Mouse (Mus musculus) adipocyte (in vitro differentiated cells): ENCODE measurements around the gene Cwc25.
A peak's percentile ranks its signal among the peaks of the same experiment; 100 is the strongest.

Source experiments
- DNase-seq: peaks from one replicate; pipeline ENCODE4 v3.0.0-alpha.2; 2016; ENCODE audit warnings: low spot score

Gene Cwc25

GRCm38 (mm10) chr11:97766154-97766881, at the start of gene Cwc25:
Gene Cwc25 (minus strand): TSS chr11:97766556.
- DNase-seq = peak; percentile 98

DNA sequence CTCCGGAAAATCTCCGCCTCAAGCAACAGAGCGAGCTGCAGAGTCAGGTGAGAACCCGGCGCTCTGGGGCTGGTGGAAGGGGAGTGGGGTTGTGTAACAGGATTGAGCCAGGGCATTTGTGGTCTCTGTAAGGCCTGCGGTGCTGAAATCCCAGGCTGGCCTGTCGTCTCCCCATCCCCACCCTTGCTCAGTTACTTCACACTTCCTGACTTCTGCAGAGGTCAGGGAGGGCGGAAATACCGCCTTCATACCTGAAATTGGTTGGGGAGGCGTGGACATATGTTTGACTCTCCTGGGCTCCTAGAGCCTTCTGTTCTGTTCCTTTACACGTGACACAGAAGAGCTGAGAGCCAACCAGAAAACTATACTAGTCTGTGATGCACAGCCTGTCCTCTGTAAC, 49.4 kb upstream of the Cwc25 start:
- DNase-seq = no peak

DNA sequence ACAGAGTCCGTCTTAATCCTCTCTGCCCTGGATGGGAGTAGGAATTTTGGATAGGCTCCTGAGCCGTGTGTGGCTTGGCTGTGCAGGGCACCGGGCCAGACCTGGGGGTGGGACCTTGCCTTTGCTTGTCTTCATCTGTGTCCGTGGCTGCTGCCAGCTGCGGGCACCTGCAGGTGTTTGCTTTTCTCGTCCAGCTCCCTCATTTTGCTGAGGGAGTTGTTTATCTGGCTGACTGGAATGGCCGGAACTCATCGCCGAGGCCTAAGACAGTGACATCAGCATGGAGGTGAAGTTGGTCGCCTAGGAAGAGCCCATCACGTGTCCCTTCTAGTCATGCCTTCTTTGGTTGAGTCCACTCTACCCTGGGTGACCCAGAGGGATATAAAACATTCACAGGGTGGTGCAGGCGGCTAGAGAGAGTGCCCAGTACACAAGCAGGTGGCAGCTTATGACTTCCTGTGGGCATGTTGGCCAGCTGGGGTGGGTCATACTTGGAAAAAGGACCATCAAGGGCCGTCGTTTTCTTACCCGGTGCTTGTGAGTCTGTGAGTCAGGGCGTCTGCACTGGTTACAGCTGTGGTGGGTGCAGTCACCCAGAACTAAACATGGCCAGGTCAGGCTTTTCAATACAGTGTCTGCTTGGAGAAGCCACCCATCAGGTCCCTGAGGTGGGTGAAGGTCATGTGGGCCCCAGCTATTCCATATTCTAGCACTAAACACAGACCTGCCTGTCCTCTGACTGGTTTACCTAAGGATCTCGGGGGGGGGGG, 47.6 kb upstream of the Cwc25 start:
- no peak for DNase-seq

DNA sequence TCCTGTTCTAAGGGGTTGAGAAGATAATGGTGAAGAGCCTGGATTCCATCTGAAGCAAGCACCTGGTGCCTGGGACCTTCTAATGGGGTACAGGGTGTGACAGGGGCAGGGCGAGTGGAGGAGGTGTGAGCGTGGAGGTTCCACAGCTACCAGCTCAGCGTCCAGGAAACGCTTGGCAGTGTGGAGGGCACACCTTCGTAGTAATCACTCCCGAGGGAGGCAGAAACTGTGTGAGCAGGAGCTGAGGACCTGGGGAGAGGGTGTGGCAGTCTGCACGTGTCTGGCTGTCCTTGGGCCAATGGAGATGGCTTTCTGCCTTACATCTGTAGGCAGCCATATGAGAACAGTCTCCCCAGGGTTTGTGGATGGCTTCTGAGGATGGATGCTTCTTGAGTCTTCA, 46.7 kb upstream of the Cwc25 start:
- DNase-seq = no peak

DNA sequence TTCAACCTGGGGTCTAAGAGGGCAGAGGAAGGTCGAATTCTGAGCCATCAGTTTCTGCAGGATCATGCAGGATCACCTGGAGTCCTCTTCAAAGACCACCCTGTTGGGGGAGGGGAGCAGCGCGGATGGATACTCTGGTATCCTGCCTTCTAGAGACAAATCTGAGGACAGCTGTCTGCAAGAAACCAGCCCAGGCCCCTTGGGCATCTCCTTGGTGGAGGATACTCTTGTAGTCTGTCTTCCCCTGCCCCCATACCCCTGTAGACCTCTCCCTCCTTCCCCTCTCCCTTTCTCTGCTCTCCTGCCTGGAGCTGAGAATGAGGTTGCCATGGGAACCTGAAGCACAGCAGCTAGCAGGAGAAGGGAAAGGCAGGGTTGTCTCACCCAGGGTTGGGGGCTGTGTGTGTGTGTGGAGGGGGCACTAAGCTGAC, 46.1 kb upstream of the Cwc25 start:
- no peak for DNase-seq

DNA sequence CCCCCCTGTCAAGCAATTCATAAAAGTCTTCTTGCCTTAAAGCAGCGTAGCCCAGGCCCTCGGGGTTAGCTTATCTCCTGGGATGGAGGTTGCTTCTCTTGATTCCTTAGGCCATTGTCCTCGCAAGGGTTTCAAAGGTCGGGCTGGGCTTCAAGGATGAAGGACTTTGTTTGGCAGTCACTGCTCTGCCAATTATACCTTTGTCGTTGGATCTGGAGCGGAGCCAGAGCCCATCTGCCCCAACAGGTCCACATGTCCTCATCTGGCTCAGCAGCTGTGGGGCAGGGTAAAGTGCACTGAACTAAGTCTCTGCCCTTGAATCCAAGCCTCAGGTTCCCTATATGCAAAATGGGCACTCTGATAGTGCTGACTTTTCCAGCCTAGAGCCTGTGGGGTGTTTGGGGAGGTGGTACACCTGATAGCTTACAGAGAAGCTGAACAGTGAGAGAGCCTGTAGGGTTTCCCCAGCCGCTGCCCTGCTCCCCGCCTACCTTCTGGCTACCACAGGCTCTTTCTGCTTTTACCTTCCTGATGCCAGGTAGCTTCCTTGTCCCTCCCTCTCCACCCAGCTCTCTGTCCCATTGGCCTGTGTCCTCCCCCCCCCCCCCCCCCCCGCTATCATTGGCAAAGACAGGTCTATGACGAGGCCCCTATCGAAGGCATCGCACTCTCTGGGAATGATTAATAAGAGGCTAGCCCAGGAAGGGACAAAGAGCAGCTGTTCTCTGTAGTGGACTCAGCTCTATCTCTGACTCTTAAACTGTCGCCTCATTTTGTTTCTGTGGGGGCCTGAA, 45.4 kb upstream of the Cwc25 start:
- no peak for DNase-seq

GRCm38 (mm10) chr11:97810970-97811369, 44.6 kb upstream of the Cwc25 start:
- no peak for DNase-seq

DNA sequence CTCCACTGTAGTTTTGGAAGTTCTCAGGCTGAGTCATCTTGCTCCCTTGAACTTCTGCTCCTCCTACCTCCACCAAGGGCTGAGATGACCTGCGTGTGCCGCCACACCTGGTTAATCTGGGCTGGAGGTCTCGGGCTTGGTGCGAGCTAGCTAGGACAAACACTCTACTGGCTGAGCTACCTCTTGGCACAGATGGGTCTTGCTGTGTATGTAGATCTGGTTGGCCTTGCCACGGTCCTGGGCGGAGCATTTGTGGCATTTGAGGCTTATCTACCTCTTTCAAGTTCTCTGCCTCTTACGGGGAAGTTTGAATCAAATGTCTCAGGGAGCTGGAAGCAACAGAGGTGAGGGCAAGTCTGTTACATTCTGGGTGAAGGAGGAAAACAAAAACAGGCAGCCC, 44.0 kb upstream of the Cwc25 start:
- DNase-seq = no peak

DNA sequence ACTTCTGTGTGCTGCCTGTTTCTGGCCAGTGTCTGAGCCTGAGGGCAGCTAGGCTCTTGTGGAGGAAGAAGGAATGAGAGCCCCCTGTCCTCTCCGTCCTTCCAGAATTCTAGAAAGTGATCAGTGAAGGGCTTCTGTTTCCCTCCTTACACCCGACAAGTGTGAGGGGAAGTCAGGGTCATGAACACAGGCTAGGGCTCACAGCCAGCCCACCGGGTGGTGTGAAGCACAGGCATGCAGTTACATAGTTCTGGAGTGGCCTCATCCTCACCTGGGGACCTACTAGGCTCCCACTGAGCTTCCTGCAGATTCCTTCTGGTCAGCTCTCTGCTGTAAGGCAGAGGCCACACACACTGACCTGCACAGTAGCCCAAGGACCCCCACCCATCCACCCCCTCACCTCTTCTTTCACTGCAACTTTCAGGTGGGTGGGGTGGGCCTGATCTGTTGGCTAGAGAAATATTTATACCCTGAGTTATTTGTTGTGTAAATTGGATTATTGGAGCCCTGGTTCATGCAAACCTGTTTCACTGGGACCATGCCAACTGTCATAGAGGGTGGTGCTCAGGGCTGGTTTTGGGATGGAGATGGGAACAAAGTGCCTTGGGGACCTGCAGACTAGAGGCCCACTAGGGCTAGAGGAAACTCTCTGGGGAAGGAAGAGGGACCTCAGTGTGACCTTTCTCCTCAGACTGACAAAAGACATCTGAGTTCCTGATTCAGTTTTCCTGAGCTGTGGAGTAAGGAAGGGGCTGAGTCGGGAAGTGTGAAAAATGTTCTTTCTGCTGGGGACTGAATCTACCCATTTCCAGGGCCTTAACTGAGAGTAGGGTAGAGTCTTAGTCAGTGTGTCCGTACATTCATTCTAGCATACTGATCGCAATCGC, 43.1 kb upstream of the Cwc25 start:
- no peak for DNase-seq

DNA sequence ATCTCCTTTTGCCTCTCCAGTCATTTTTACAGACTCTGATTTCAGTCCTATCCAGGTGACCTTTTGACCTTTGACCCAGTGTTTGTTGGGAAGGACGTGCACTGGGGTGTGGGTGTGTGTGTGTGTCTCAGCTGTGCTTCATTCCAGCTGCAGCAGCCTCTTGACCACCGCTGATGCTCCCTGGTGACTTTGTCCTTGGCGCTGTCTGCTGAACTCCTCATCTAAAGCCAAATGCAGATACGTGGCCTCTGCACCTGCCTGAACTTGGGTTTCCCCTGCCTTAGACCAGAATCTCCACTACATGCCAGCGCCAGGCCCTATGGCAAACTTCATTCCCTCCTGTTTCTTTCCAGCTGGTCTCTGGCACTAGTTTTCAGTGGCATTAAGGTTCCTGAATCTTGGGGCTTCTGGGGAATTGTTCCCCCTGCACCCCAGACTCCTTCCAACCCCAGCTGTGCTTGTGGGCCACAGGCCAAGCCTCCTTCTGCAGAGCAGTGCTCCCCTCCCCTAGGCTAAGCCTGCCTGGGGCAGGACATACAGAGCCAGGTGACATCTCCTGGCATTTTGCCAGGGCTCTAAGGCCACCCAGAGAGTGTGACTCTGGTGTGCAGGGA, 42.4 kb upstream of the Cwc25 start:
- DNase-seq = no peak

- peak; percentile 74 for DNase-seq
Observed at GRCm38 (mm10) chr11:97808093-97808492, 41.7 kb upstream of the Cwc25 start.

DNA sequence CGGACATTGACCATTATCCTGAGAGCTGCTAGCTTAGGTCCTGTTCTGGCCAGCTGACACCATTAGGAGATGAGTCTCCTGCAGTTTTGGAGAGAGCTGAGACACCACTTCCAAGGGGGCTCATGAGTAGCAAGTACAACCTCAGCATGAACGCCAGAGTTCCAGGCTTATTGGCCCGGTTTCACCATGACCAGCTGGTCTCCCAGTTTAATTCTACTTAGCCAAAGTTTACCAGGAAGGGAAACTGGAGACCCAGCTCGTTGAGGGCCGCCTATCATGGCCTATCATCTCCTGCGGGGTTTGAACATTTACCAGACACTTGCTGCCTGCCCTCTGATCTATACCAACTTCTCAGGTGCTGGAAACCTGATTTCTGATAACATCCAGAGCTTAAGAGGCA, 41.3 kb upstream of the Cwc25 start:
- DNase-seq = no peak

DNA sequence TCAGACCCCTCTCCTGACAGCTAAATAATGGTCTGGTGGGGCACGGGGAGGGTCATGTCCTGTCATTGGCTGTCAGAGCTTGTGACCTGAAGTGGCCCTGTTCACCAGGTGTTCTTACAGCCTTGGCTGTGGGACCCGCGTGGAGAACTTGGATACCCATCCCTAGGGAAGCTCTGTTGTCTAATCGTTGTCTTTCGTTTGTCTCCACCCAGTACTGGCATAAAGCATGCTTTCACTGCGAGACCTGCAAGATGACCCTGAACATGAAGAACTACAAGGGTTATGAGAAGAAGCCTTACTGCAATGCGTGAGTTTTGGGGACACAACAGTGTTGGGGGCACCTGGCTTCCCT, 40.2 kb upstream of the Cwc25 start:
- no peak for DNase-seq

- no peak for DNase-seq
Observed at GRCm38 (mm10) chr11:97805662-97806612, 39.6 kb upstream of the Cwc25 start.

- peak; percentile 55 for DNase-seq
Observed at GRCm38 (mm10) chr11:97804841-97805661, 38.7 kb upstream of the Cwc25 start.

GRCm38 (mm10) chr11:97803847-97804246, 37.5 kb upstream of the Cwc25 start:
- DNase-seq = no peak

DNA sequence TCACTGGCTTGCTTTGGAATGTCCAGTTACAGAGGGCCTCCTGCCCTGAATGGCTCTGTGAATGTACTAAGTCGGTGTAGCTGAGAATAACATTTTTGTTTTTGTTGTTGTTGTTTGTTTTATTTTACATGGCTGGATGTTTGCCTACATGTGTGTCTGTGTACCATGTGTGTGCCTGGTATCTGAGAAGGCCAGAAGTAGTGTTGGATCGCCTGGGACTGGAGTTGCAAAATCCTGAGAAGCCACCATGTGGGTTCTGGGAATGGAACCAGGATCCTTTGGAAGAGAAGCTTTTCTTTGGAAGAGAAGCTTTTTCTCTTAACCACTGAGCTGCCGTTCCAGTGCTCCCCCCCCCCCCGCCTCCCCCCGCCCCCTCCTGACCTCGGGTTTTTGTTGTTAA, 36.1 kb upstream of the Cwc25 start:
- DNase-seq = peak; percentile 80

DNA sequence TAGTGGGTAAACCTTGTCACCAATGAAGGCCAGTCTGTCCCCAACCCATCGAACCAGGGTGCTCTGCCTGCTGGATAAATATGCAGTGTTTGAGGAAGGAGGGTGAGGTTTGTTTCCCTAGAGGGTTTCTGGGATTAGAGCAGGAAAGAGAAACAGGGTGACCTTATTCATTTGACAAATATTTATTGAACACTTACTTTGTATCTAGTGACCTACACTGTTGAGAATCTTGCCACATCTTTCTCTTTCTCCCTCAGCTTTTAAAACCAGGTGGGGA, 35.8 kb upstream of the Cwc25 start:
- no peak for DNase-seq

- peak; percentile 72 for DNase-seq
Observed at GRCm38 (mm10) chr11:97801409-97802193, 35.2 kb upstream of the Cwc25 start.
